Mouse (Mus musculus) cortical plate, adult 2 months (tissue): Measurements from ENCODE around the gene Usp24.

Experiments
- CTCF ChIP-seq: fragments of 200-500 bp; IDR thresholded peaks from 2 replicates; pipeline ENCODE4 v1.5.1; 2011; ENCODE audit warnings: mild to moderate bottlenecking, control low read depth, low read length; ENCODE audit not compliant: insufficient read depth; ENCODE audit errors: extremely low read depth
- POLR2A ChIP-seq: fragments of 200-500 bp; IDR thresholded peaks from 2 replicates; pipeline ENCODE4 v1.6.1; 2011; ENCODE audit warnings: mild to moderate bottlenecking, low read length, control low read depth; ENCODE audit not compliant: insufficient read depth; ENCODE audit errors: extremely low read depth

DNA sequence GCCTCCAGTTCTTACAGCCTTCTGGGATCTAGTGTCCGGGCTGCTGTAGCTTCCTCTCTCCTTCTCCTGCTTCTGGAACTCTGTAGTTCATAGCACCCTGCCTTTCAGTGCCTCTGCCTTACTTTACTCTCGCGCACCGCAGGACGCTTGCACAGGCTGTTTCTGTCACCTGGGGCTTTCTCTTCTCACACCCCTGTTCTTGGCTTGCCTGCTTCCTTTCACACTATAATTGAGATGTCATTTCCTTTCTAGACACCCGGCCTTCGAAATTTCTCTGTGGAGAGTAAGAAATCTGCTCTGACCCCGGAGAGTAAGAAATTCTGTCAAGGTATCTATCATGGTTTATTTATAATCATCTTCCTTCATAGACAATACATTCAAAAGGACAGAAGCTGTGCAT lies 2.9 kb upstream of the Usp24 start:
- TF ChIP-seq POLR2A (no peak), CTCF (no peak)
